Mouse (Mus musculus) brain, embryonic 18.5 days (tissue): ENCODE results near the gene Olfr1434.
"Not testable (repeated sequence)": the region's sequence is repeated elsewhere in the genome, so short reads cannot be mapped to it uniquely, and the experiment has no call there.

Experiments
- DNase-seq: peaks from one replicate; pipeline ENCODE4 v3.0.0-alpha.2; 2012; ENCODE audit warnings: low read depth, low spot score

Olfr1434 gene

DNA sequence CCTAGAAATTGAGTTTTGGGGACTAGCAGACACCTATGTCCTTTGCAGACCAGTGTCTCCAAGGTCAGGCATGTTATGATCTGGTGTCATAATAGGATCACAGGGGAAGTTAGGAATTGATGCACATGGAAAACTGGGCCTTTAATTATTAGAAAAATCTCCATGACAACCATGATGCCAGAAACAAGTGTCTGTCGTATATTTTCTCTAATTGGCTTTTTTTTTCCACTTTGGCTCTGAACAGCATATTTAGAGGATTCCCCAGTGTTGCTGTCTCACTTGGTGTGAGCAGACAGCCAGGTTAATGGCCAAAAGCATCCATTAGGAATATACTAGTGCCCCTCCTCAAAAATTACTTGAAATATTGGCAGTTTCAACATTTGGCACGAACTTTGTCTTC is at the start of gene Olfr1434:
TSS of gene Olfr1434 (plus strand) at position 301 of the 400 bp plus-strand sequence.
- no peak for DNase-seq

- not testable (repeated sequence) for DNase-seq
These were observed 47.2 kb upstream of the Olfr1434 start, which contains the start of gene Olfr1432 for GRCm38 (mm10) chr19:12232496-12232895. Gene Olfr1432 (minus strand): TSS chr19:12232596.

DNA sequence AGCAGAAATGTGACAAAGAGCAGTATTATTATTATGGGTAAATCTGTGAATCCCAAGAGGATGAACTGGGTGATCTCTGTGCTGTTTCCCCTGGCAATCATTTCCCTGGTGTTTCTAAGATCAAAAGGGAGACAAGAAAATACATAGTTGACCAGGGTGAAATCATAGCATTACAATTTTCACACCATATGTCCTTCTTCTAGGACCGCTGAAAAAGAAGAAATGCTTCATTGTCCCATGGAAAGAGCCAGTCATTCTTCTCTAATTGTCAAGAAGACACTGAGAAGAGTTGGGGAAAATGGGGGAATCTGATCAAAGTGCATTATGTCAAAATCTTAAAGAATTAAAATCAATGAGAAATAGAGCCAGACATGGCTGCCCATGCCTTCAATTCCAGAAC is 38.1 kb upstream of the Olfr1434 start, which contains the start of gene Olfr262:
TSS of gene Olfr262 (minus strand) at position 101 of the 400 bp plus-strand sequence.
- DNase-seq: no peak

DNA sequence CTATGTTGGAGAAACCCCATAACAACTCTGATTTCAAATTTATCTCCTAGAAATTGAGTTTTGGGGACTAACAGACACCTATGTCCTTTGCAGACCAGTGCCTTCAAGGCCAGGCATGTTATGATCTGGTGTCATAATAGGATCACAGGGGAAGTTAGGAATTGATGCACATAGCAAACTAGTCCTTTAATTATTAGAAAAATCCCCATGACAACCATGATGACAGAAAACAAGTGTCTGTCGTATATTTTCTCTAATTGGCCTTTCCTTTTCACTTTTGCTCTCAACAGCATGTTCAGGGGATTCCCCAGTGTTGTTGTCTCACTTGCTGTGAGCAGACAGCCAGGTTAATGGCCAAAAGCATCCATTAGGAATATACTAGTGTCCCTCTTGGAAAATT is 18.9 kb upstream of the Olfr1434 start, which contains the start of gene Olfr235:
TSS of gene Olfr235 (plus strand) at position 301 of the 400 bp plus-strand sequence.
- no peak for DNase-seq

GRCm38 (mm10) chr19:12292979-12293378 is 13.3 kb downstream of the Olfr1434 start:
- DNase-seq: peak; percentile 28

DNA sequence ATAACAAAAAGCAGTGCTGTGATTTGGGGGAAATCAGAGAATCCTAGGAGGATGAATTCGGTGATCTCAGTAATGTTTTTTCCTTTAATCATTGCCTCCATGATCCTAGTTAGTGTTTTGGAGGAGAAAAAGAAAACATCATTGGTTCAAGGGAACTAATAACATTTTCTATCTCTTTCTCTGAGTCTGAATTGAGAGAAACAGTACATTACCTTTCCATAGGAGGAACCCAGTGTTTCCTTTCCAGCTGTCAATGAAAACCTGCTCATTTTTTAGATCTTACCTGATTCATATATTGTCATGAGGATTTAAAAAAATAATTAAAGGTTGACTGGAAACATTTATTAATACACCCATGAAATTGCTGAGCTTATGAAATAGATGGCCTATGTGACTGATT is 19.4 kb downstream of the Olfr1434 start, which contains the start of gene Olfr1436:
TSS of gene Olfr1436 (minus strand) at position 101 of the 400 bp plus-strand sequence.
- DNase-seq: not testable (repeated sequence)

- no peak for DNase-seq
These were observed 45.3 kb downstream of the Olfr1434 start, which contains the start of gene Olfr1437 for GRCm38 (mm10) chr19:12325001-12325400. Gene Olfr1437 (minus strand): TSS chr19:12325101.
